Mouse (Mus musculus): Measurements from ENCODE around the gene Tmem170.

Tmem170 gene

GRCm38 (mm10) chr8:111813818-111814217 lies 62.7 kb downstream of the Tmem170 start:
- DNase-seq (ENCODE audit: low spot score in 2 of 2): no peak

All from frontal cortex, postnatal 36 days (tissue).